Mouse (Mus musculus): ENCODE results near the gene Shd. TPM values are rescaled to one million over a fixed set of nuclear protein-coding genes. Genes with fewer than 3 reads are reported as not detected.

Shd gene
- total and polyA plus RNA-seq, 3 experiments = 0.46 to 0.87 (median 0.47) TPM

- TF ChIP-seq HCFC1 (IDR thresholded peaks at IDR 0.05; ENCODE audit: low read depth, low read length) (peak; percentile 60), IRF4 (IDR thresholded peaks at IDR 0.05; ENCODE audit: low read depth, low read length) (no peak), RCOR1 (conservative IDR thresholded peaks at IDR 0.05; ENCODE audit: low read depth, low read length) (no peak), KAT2A (IDR thresholded peaks at IDR 0.05; ENCODE audit: insufficient replicate concordance, low read length) (0 out of 2 replicates have a peak, but pooled peaks have one; percentile 25), MAZ (IDR thresholded peaks at IDR 0.05; ENCODE audit: low read depth, low read length) (no peak), BHLHE40 (IDR thresholded peaks at IDR 0.05; ENCODE audit: low read depth, low read length) (no peak), ELF1 (IDR thresholded peaks at IDR 0.05; ENCODE audit: low read depth, low read length) (peak; percentile 28; the same call in 1 of the 2 replicates), NRF1 (IDR thresholded peaks at IDR 0.05; ENCODE audit: low read depth, low read length) (no peak), ZC3H11A (IDR thresholded peaks at IDR 0.05; ENCODE audit: low read depth, low read length) (no peak), MXI1 (IDR thresholded peaks at IDR 0.05; ENCODE audit: low read depth, low read length) (no peak; the same call in 1 of the 2 replicates), JUND (conservative IDR thresholded peaks at IDR 0.05; ENCODE audit: low read depth, low read length) (no peak)
These were observed 38.3 kb downstream of the Shd start (continued) for GRCm38 (mm10) chr17:56008356-56009087.

GRCm38 (mm10) chr17:56009088-56009961, 39.1 kb downstream of the Shd start:
- Histone ChIP-seq H3K27ac (ENCODE audit: insufficient read depth, low read depth) (peak overlapping the region; percentile 45; the same call in 1 of the 2 replicates), H3K9me3 (replicated peaks; ENCODE audit: low read length) (no peaks in the 10 kb centered on the region), H3K4me2 (ENCODE audit: insufficient read depth, low read depth, poor library complexity, severe bottlenecking) (peak overlapping the region; percentile 94), H3K4me3 (replicated peaks in 1 of 3; ENCODE audit: low read depth in 2 of 3, low read length in 2 of 3, poor library complexity in 1 of 3) (peak overlapping the region; percentile 65 to 91 (median 77)), H3K4me1 (ENCODE audit: control insufficient read depth in 1 of 2, insufficient read depth in 2 of 2) (peaks cover 9 to 27% of the 10 kb centered on the region in 2 experiments), H3K36me3 (replicated peaks in 1 of 2; ENCODE audit: control insufficient read depth in 1 of 2, insufficient read depth in 1 of 2, low read length in 1 of 2) (peaks cover 16 to 28% of the 10 kb centered on the region in 2 experiments), H3K27me3 (replicated peaks) (no peaks in the 10 kb centered on the region), H3K79me2 (replicated peaks; ENCODE audit: control insufficient read depth, extremely low read depth, insufficient read depth, poor library complexity, severe bottlenecking) (peaks cover 5% of the 10 kb centered on the region; the same call in 1 of the 2 replicates), H3K9ac (ENCODE audit: insufficient read depth, low read depth) (peak overlapping the region; percentile 82)
- in situ Hi-C loops (cut with MboI; ENCODE audit: low pct_ligation_motif_present, low pct_unique_long_range_greater_than_20kb, low sequenced_read_pairs) = loop anchor here (5.0 kb wide), 1 partner anchor 37 kb away; the partner anchor contains the start of gene Shd
- dilution Hi-C loops (cut with MboI; ENCODE audit: extremely low pct_ligation_motif_present, extremely low pct_unique_long_range_greater_than_20kb, low sequenced_read_pairs) = no loop called here
- DNase-seq (ENCODE audit: extremely low read depth) = peak; percentile 89
- TF ChIP-seq MEF2A (IDR thresholded peaks at IDR 0.05; ENCODE audit: borderline replicate concordance, low read depth, low read length) (no peak; the same call in 1 of the 2 replicates), IRF4 (IDR thresholded peaks at IDR 0.05; ENCODE audit: low read depth, low read length) (peak; percentile 16; the same call in 1 of the 2 replicates), EP300 (IDR thresholded peaks at IDR 0.05; ENCODE audit: low read length) (no peak), CHD2 (IDR thresholded peaks at IDR 0.05; ENCODE audit: low read length) (no peak), CHD1 (IDR thresholded peaks at IDR 0.05; ENCODE audit: low read depth, low read length) (no peak), USF1 (IDR thresholded peaks at IDR 0.05; ENCODE audit: low read depth, low read length) (no peak), HCFC1 (IDR thresholded peaks at IDR 0.05; ENCODE audit: low read depth, low read length) (no peak; the same call in 1 of the 2 replicates), RAD21 (IDR thresholded peaks at IDR 0.05; ENCODE audit: low read depth, low read length) (no peak), NRF1 (IDR thresholded peaks at IDR 0.05; ENCODE audit: low read depth, low read length) (0 out of 2 replicates have a peak, but pooled peaks have one; percentile 46), POLR2A (IDR thresholded peaks at IDR 0.05; ENCODE audit: low read depth, low read length) (peak; percentile 72), ELF1 (IDR thresholded peaks at IDR 0.05; ENCODE audit: low read depth, low read length) (no peak), MXI1 (IDR thresholded peaks at IDR 0.05; ENCODE audit: low read depth, low read length) (peak; percentile 67; the same call in 1 of the 2 replicates), ZKSCAN1 (IDR thresholded peaks at IDR 0.05; ENCODE audit: borderline replicate concordance, low read depth, low read length) (no peak), MAZ (IDR thresholded peaks at IDR 0.05; ENCODE audit: low read depth, low read length) (peak; percentile 57), RCOR1 (conservative IDR thresholded peaks at IDR 0.05; ENCODE audit: low read depth, low read length) (no peak; the same call in 1 of the 2 replicates), SMC3 (IDR thresholded peaks at IDR 0.05; ENCODE audit: low read depth, low read length) (no peak), NELFE (IDR thresholded peaks at IDR 0.05; ENCODE audit: low read depth, low read length) (peak; percentile 83), JUN (IDR thresholded peaks at IDR 0.05; ENCODE audit: insufficient read depth, low read depth, low read length) (no peak), BHLHE40 (IDR thresholded peaks at IDR 0.05; ENCODE audit: low read depth, low read length) (peak; percentile 36; the same call in 1 of the 2 replicates), ETS1 (conservative IDR thresholded peaks at IDR 0.05; ENCODE audit: low read depth, low read length) (no peak), E2F4 (IDR thresholded peaks at IDR 0.05; ENCODE audit: insufficient replicate concordance, low read depth, low read length) (no peak), UBTF (IDR thresholded peaks at IDR 0.05; ENCODE audit: low read depth, low read length) (0 out of 2 replicates have a peak, but pooled peaks have one; percentile 44), ZC3H11A (IDR thresholded peaks at IDR 0.05; ENCODE audit: low read depth, low read length) (no peak), GABPA (IDR thresholded peaks at IDR 0.05; ENCODE audit: insufficient replicate concordance, low read depth, low read length) (no peak), CTCF (conservative IDR thresholded peaks at IDR 0.05 in 1 of 2, IDR thresholded peaks at IDR 0.05 in 1 of 2; ENCODE audit: low read depth in 2 of 2, low read length in 2 of 2) (peak in 1 of 2 experiments; percentile 57; a peak in 2 of 4 replicates), MAFK (IDR thresholded peaks at IDR 0.05; ENCODE audit: insufficient replicate concordance, low read length) (no peak), TBP (conservative IDR thresholded peaks at IDR 0.05; ENCODE audit: low read depth, low read length) (0 out of 2 replicates have a peak, but pooled peaks have one; percentile 27), ZMIZ1 (IDR thresholded peaks at IDR 0.05; ENCODE audit: low read depth, low read length) (peak; percentile 42)
